Mouse (Mus musculus) cortical plate, adult 2 months (tissue): ENCODE measurements at regions not wholly inside any gene's neighbourhood (a gene's known extent, or its start where the extent isn't known, plus 50 kb on each side); places are given as distances from the start of the nearest gene placed in this dataset.

Experiments used
- CTCF ChIP-seq: fragments of 200-500 bp; IDR thresholded peaks from 2 replicates; pipeline ENCODE4 v1.5.1; 2011; ENCODE audit warnings: mild to moderate bottlenecking, control low read depth, low read length; ENCODE audit not compliant: insufficient read depth; ENCODE audit errors: extremely low read depth
- POLR2A ChIP-seq: fragments of 200-500 bp; IDR thresholded peaks from 2 replicates; pipeline ENCODE4 v1.6.1; 2011; ENCODE audit warnings: mild to moderate bottlenecking, low read length, control low read depth; ENCODE audit not compliant: insufficient read depth; ENCODE audit errors: extremely low read depth

GRCm38 (mm10) chr4:82166826-82167225, 538.7 kb downstream of the Nfib start:
- TF ChIP-seq CTCF = no peak
- no peak for TF ChIP-seq POLR2A
